ENCODE assay signal across 7 mouse cellular contexts in the genomic region with DNA sequence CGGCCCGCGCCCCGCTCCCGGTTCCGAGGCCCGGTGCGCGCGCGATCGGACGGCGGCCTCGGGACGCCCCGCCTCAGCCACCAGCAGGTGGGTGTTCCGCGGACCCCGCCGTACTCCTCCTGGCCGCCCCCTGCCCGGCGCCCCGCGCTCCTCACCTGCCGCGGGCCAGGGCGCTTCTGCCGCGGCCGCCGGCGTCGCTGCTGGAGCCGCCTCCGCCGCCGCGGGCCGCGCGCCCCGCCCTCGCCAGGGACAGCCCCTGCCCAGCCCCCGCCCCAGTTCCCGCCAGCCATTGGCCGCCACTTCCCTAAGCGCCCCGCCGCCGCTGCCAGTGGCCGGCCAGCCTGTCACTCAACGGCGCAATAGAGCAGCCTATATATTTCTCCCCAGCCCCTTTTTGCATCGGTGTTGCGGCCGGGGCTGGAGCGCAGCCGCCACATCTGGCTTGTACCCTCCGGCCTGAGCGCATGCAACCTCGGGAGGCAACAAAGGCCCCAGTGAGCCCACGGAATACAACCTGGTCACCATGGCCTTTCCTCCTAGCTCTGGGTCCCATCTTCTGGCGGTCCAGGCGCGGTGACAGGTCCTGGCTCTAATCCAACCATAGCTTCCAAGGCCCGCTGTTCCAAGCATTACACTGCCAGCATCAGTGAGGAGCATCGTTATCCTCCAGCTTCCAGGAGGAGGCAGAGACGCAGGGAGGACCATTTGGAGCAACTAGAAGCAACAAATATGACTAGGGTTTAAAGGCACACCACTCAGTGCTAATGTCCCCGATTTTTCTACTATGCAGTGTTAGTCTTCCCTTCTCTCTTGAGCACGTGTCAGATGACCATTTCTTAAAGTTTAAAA. TPM values are rescaled to one million over a fixed set of nuclear protein-coding genes. Genes with fewer than 3 reads are reported as not detected.
DNase-seq lines count a peak whose midpoint lies in the region; ATAC-seq and TF ChIP-seq lines count a peak whose summit lies in the region.

A gene (minus strand): TSS at position 207 of the 849 bp plus-strand sequence.

- DNase-seq in heart, embryonic 10.5 days (ENCODE audit: low spot score) = peak; percentile 95
- DNase-seq in limb, embryonic 14.5 days (ENCODE audit: low spot score) = peak; percentile 95
- DNase-seq in spleen, postnatal 10 days (ENCODE audit: low spot score in 2 of 2) = peak; percentile 57 to 89

- peak; percentile 76 for TF ChIP-seq POLR2A in bone marrow, adult 2 months (IDR thresholded peaks at IDR 0.05; ENCODE audit: borderline replicate concordance, control insufficient read depth, low read depth, low read length)
- peak; percentile 93; the same call in 1 of the 2 replicates for TF ChIP-seq POLR2A in limb, embryonic 14.5 days (IDR thresholded peaks at IDR 0.05; ENCODE audit: borderline replicate concordance, extremely low read depth, insufficient read depth, insufficient read length)

- no peaks in the 10 kb centered on the region for H3K9me3 ChIP-seq in embryonic facial prominence, embryonic 13.5 days
- no peaks in the 10 kb centered on the region for H3K9me3 ChIP-seq in heart, embryonic 10.5 days
- no peaks in the 10 kb centered on the region for H3K9me3 ChIP-seq in kidney, embryonic 14.5 days (ENCODE audit: control insufficient read depth, low read length)
- H3K9me3 ChIP-seq in limb, embryonic 14.5 days (ENCODE audit: control insufficient read depth, low read length) = no peaks in the 10 kb centered on the region
- H3K9me3 ChIP-seq in midbrain, embryonic 16.5 days (replicated peaks; ENCODE audit: control insufficient read depth, low read length, poor library complexity, severe bottlenecking) = no peaks in the 10 kb centered on the region

- H3K27me3 ChIP-seq in embryonic facial prominence, embryonic 13.5 days = peaks cover 23% of the 10 kb centered on the region
- H3K27me3 ChIP-seq in heart, embryonic 10.5 days (ENCODE audit: insufficient read depth, poor library complexity, severe bottlenecking) = peaks cover 31% of the 10 kb centered on the region
- H3K27me3 ChIP-seq in kidney, embryonic 14.5 days (ENCODE audit: control insufficient read depth, insufficient read depth, low read length) = peaks cover 7% of the 10 kb centered on the region; the same call in 1 of the 2 replicates
- H3K27me3 ChIP-seq in limb, embryonic 14.5 days (ENCODE audit: control insufficient read depth, insufficient read depth, low read length) = peaks cover 4% of the 10 kb centered on the region; the same call in 1 of the 2 replicates
- H3K27me3 ChIP-seq in midbrain, embryonic 16.5 days (ENCODE audit: control insufficient read depth, insufficient read depth, low read depth, low read length) = peaks cover 6% of the 10 kb centered on the region

- peak within 1 kb of the TSS; percentile 78 for H3K9ac ChIP-seq in embryonic facial prominence, embryonic 13.5 days
- peak within 1 kb of the TSS; percentile 72 for H3K9ac ChIP-seq in kidney, embryonic 14.5 days (ENCODE audit: low read depth, low read length)
- H3K9ac ChIP-seq in limb, embryonic 14.5 days (ENCODE audit: low read depth, low read length, severe bottlenecking) = peak within 1 kb of the TSS; percentile 77
- peak within 1 kb of the TSS; percentile 90 for H3K9ac ChIP-seq in midbrain, embryonic 16.5 days (ENCODE audit: low read depth, low read length)

- H3K27ac ChIP-seq in bone marrow, adult 2 months (ENCODE audit: control insufficient read depth, insufficient read depth, low read depth, low read length, poor library complexity) = peak within 1 kb of the TSS; percentile 59; the same call in 1 of the 2 replicates
- no peak within 1 kb of the TSS for H3K27ac ChIP-seq in embryonic facial prominence, embryonic 13.5 days
- peak within 1 kb of the TSS; percentile 84 for H3K27ac ChIP-seq in heart, embryonic 10.5 days
- H3K27ac ChIP-seq in kidney, embryonic 14.5 days (ENCODE audit: low read depth, low read length) = no peak within 1 kb of the TSS
- no peak within 1 kb of the TSS for H3K27ac ChIP-seq in limb, embryonic 14.5 days (replicated peaks; ENCODE audit: low read depth, low read length)
- peak within 1 kb of the TSS; percentile 93 for H3K27ac ChIP-seq in midbrain, embryonic 16.5 days (ENCODE audit: low read length)

- peak within 1 kb of the TSS; percentile 94 for H3K4me2 ChIP-seq in embryonic facial prominence, embryonic 13.5 days
- H3K4me2 ChIP-seq in kidney, embryonic 14.5 days (replicated peaks; ENCODE audit: low read depth, low read length) = peak within 1 kb of the TSS; percentile 97
- H3K4me2 ChIP-seq in limb, embryonic 14.5 days (replicated peaks; ENCODE audit: low read depth, low read length, severe bottlenecking) = peak within 1 kb of the TSS; percentile 96
- H3K4me2 ChIP-seq in midbrain, embryonic 16.5 days (ENCODE audit: low read length) = peak within 1 kb of the TSS; percentile 72

- TF ChIP-seq CTCF in bone marrow, adult 2 months (IDR thresholded peaks at IDR 0.05; ENCODE audit: control insufficient read depth, insufficient read depth, low read length) = no peak

- H3K4me1 ChIP-seq in bone marrow, adult 2 months (ENCODE audit: control insufficient read depth, insufficient read depth, low read length) = peaks cover 4% of the 10 kb centered on the region
- peaks cover 12% of the 10 kb centered on the region; the same call in 1 of the 2 replicates for H3K4me1 ChIP-seq in embryonic facial prominence, embryonic 13.5 days
- H3K4me1 ChIP-seq in heart, embryonic 10.5 days = peaks cover 5% of the 10 kb centered on the region; the same call in 1 of the 2 replicates
- no peaks in the 10 kb centered on the region for H3K4me1 ChIP-seq in kidney, embryonic 14.5 days (ENCODE audit: control insufficient read depth, insufficient read depth, low read length)
- peaks cover 9% of the 10 kb centered on the region for H3K4me1 ChIP-seq in limb, embryonic 14.5 days (ENCODE audit: control insufficient read depth, insufficient read depth, low read length)
- peaks cover 7% of the 10 kb centered on the region for H3K4me1 ChIP-seq in midbrain, embryonic 16.5 days (ENCODE audit: control insufficient read depth, insufficient read depth, low read length)

- H3K4me3 ChIP-seq in bone marrow, adult 2 months (replicated peaks; ENCODE audit: control insufficient read depth, low read depth, low read length) = peak within 1 kb of the TSS; percentile 86
- H3K4me3 ChIP-seq in embryonic facial prominence, embryonic 13.5 days = peak within 1 kb of the TSS; percentile 77
- H3K4me3 ChIP-seq in heart, embryonic 10.5 days = peak within 1 kb of the TSS; percentile 86
- H3K4me3 ChIP-seq in kidney, embryonic 14.5 days (ENCODE audit: low read length) = peak within 1 kb of the TSS; percentile 75
- H3K4me3 ChIP-seq in limb, embryonic 14.5 days (replicated peaks; ENCODE audit: low read length) = peak within 1 kb of the TSS; percentile 81
- H3K4me3 ChIP-seq in midbrain, embryonic 16.5 days (ENCODE audit: low read depth, low read length) = peak within 1 kb of the TSS; percentile 87

- H3K36me3 ChIP-seq in embryonic facial prominence, embryonic 13.5 days = no peaks in the 10 kb centered on the region
- no peaks in the 10 kb centered on the region for H3K36me3 ChIP-seq in heart, embryonic 10.5 days
- no peaks in the 10 kb centered on the region for H3K36me3 ChIP-seq in kidney, embryonic 14.5 days (ENCODE audit: control insufficient read depth, insufficient read depth, low read length)
- H3K36me3 ChIP-seq in limb, embryonic 14.5 days (ENCODE audit: control insufficient read depth, insufficient read depth, low read length) = no peaks in the 10 kb centered on the region
- no peaks in the 10 kb centered on the region for H3K36me3 ChIP-seq in midbrain, embryonic 16.5 days (ENCODE audit: control insufficient read depth, insufficient read depth, low read length)

- 2% methylated on average over 69 of the region's 72 CpGs for WGBS in bone marrow, adult 2 months
- 2% methylated on average over 49 of the region's 72 CpGs for whole genome bisulfite sequencing in embryonic facial prominence, embryonic 13.5 days
- WGBS in heart, embryonic 10.5 days = under 1% methylated on average over 72 of the region's 72 CpGs
- 2% methylated on average over 33 of the region's 72 CpGs for WGBS in kidney, embryonic 14.5 days
- WGBS in limb, embryonic 14.5 days = 1% methylated on average over 27 of the region's 72 CpGs
- WGBS in midbrain, embryonic 16.5 days = under 1% methylated on average over 40 of the region's 72 CpGs

- ATAC-seq in embryonic facial prominence, embryonic 13.5 days (ENCODE audit: insufficient number of reproducible peaks, insufficient read depth, low FRiP score, low TSS enrichment, low read depth) = peak; percentile 98
- peak; percentile 98 for ATAC-seq in kidney, embryonic 14.5 days (ENCODE audit: low FRiP score, low TSS enrichment)
- ATAC-seq in limb, embryonic 14.5 days (ENCODE audit: low FRiP score, low read depth) = peak; percentile 99
- ATAC-seq in midbrain, embryonic 16.5 days = peak; percentile 100

RNA-seq across cellular contexts. Expression of the gene that starts here (rescaled TPM):
- polyA plus RNA-seq in bone marrow, adult 2 months (2011; ENCODE audit: insufficient read depth, insufficient read length, low replicate concordance, missing spikeins) = 2.5 and 4.5 TPM in 2 replicates
- 4.0 and 5.4 TPM in 2 replicates for polyA plus RNA-seq in embryonic facial prominence, embryonic 13.5 days (2015; fragmentation: Nextera tagmentation; extraction: Ambion mirVana)
- polyA plus RNA-seq in heart, embryonic 10.5 days (2016; fragmentation: Nextera tagmentation; extraction: Ambion mirVana) = 1.3 and 3.2 TPM in 2 replicates
- 7.1 and 9.5 TPM in 2 replicates for polyA plus RNA-seq in kidney, embryonic 14.5 days (2014; fragmentation: Nextera tagmentation; extraction: Ambion mirVana)
- 6.8 and 8.2 TPM in 2 replicates for polyA plus RNA-seq in limb, embryonic 14.5 days (2012; rRNA removed)
- 9.0 TPM in 2 replicates for polyA plus RNA-seq in limb, embryonic 14.5 days (2014; fragmentation: Nextera tagmentation; extraction: Ambion mirVana)
- 9.1 and 11.7 TPM in 2 replicates for polyA plus RNA-seq in midbrain, embryonic 16.5 days (2015; fragmentation: Nextera tagmentation; extraction: Ambion mirVana)

Comparison
In these comparisons a context has a peak if more than half of its experiments do, and no peak if none do; other contexts are left out.
1. H3K27ac ChIP-seq: peak in bone marrow, adult 2 months (single experiment), heart, embryonic 10.5 days (single experiment) and midbrain, embryonic 16.5 days (single experiment); none in embryonic facial prominence, embryonic 13.5 days (single experiment), kidney, embryonic 14.5 days (single experiment) and limb, embryonic 14.5 days (single experiment).
2. Peak in every context shown above with its lines, with median percentiles within 50 percentile points of each other: H3K4me3 ChIP-seq, ATAC-seq, H3K4me2 ChIP-seq, H3K9ac ChIP-seq and DNase-seq.